Mouse (Mus musculus): ENCODE data around the gene Tmem63b.

Tmem63b gene

DNA sequence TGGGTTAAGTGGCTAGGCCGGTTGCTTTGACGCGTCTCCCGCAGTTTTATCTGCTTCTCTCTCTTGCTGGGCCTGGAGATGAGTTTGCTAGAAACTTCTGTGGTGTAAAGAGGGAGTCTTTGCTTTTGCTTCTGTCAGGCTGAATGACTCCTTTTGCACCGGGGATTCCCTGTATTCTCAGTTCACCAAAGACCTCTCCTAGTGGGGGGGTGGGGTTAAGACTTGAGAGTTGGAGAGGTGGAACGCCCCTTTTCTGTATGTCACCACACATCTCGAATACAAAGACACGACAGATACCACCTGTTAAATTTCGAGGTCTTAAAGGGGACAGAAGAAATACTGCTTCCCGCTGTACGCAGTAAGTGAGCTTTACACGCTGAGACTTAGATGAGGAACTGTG lies at the start of gene Tmem63b:
TSS of gene Tmem63b (minus strand) at position 190 of the 400 bp plus-strand sequence.
- DNase-seq (ENCODE audit: low spot score) = no peak

DNA sequence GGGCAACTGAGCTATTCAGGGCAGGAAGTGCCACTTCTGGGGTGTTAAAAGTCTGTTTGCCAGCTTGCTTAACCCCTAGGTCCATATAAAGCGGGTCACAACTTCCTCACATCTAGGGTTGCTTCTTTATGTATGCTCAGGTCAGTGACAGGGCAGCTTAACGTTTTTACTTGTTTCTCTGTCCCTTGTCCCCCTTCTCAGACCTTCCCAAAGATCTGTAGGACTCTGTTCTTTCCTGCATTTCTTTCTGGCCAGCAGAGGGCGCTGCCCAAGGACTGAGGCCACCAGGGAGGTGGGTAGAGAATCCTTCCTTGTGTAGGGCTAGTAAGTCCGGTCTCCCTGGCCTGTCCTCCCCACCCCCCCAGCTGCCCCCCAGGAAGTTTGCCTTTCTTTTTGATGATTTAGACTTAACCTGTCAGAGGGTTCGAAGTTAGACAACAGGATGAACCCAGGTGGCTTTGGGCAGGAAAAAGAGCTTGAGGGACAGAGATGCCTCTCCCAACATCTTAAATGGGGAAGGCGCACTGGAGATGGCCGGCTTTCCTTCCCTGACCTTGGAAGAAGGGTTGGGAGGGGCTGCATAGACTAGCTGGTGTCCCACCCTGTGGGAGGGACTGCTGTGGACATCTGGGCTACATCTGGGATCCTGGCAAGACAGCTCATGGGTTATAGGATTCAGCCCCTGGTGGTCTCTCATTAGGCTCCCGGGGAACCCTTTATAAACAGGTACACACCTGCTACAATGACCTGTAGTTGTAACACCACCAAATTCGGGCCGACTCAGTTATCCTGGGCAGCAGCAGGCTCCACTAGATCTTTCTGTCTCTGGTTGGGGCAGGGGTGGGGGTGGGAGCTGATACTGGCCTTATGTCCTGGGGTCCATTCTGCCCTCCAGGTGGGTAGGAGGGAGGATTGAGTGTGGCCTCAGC lies 48.9 kb upstream of the Tmem63b start:
- DNase-seq (ENCODE audit: low spot score) = peak; percentile 85

GRCm38 (mm10) chr17:45734881-45735280 lies 48.2 kb upstream of the Tmem63b start:
- DNase-seq (ENCODE audit: low spot score) = no peak

DNA sequence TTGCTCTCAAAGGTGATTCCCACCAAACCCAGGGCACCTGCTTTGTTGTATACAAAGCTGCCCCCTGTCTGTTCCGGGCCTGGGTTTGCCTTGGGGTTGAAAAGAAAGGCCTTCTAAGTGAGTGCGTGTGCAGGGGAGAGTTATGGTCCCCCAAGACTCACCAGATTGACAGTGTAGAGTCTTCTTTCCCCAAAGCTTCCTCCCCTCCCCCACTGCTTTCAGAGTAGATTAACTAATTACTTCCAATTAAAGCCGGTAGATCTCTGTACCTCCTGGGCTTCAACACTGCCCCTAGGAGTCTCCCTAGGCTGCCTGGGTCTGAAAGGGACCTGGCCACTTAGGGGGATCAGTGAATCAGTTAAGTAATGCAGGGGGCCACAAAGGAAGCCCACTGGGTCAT lies 47.6 kb upstream of the Tmem63b start:
- DNase-seq (ENCODE audit: low spot score) = no peak

DNA sequence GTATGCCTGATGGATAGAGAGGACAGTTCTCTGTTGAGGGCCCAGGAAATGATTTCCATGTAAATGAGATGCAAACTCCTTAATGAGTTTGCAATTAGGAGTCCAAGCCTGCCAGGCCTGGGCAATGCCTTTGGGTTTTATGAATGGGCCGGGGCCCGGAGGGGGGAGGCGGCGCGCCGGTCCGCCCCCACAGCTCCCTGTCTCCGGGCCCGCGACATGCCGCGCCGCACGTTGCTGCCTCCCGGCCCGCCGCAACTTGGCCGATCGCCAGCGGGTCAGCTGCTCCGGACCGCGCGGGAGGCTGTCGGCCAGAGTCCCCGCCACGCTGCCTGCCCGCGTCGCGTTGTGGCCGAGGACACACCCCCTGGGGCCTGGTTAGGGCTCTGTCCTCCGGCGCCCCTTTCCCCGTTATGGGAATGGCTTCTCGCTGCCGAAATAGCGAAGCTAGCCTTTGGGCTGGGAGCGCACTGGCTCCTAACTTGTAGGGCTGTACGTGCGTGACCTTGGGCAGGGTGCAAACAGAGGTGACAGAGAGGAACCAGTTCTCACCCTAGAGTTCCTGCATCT lies 47.1 kb upstream of the Tmem63b start, which contains the start of gene 1600014C23Rik:
TSS of gene 1600014C23Rik (minus strand) at position 110 of the 567 bp plus-strand sequence.
- DNase-seq (ENCODE audit: low spot score) = peak; percentile 42

DNA sequence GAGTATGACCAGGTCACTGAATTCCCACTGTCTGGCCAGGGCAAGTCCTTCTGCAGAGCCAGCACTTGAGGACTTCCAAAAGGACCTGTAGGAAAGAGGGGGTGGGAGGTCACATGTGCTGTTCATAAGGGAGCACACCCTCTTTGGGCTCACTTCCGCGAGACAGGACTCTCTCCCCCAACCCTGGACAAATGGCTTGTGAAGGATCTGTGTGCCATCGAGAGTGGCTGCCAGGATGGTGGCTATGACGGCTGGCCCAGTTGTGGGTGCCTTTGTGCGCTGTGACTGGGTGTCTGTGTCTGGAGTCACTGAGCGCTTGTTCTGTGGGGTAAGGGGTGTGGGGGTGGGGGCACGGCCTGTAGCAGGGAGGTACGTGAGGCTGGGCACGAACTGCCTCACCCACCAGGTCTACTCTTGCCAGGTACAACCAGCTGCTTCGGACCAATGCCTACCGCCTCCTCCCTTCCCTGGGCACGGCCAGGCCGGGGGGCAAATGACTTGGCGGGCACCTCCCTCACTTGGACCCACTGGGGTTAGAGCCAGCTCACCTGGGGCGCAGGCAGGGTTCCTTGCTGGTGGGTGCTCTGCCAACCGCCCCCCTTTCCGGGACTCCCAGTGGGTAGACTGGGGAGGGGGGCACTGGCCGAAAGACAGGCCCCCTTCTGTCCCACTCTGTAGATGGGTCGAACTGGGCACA lies 46.5 kb upstream of the Tmem63b start:
- DNase-seq (ENCODE audit: low spot score) = no peak

GRCm38 (mm10) chr17:45731172-45731864 lies 44.6 kb upstream of the Tmem63b start:
- DNase-seq (ENCODE audit: low spot score) = peak; percentile 89

- no peak for DNase-seq (ENCODE audit: low spot score)
Measured at GRCm38 (mm10) chr17:45730696-45731095, 44.0 kb upstream of the Tmem63b start.

GRCm38 (mm10) chr17:45729387-45729786 lies 42.7 kb upstream of the Tmem63b start:
- no peak for DNase-seq (ENCODE audit: low spot score)

GRCm38 (mm10) chr17:45727983-45728723 lies 41.4 kb upstream of the Tmem63b start:
- DNase-seq (ENCODE audit: low spot score) = no peak

- no peak for DNase-seq (ENCODE audit: low spot score)
Measured at GRCm38 (mm10) chr17:45727481-45727880, 40.8 kb upstream of the Tmem63b start.

DNA sequence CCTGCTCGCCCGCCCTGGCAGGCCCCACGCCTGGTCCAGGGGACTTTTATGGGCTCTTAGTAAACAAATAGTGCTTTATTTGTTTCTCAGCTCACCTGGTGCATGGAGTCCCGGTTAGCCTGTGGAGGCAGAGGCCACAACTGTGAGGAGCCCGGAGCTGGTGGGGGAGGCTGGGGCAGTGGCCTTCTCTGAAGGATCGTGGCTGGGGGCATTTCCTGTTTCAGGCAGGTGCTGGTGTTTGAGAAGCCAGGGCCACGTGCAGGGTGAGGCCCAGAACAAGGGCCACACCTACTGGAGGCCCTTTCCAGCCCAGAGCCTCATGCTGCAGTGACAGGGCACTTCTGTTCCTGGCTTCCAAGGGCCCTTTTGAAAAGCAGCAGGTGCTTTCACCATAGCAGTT lies 39.5 kb upstream of the Tmem63b start:
- DNase-seq (ENCODE audit: low spot score) = no peak

- DNase-seq (ENCODE audit: low spot score) = no peak
Measured at GRCm38 (mm10) chr17:45724574-45724921, 37.8 kb upstream of the Tmem63b start.

GRCm38 (mm10) chr17:45723732-45724573 lies 37.2 kb upstream of the Tmem63b start:
- DNase-seq (ENCODE audit: low spot score) = peak; percentile 80

- peak; percentile 67 for DNase-seq (ENCODE audit: low spot score)
Measured at GRCm38 (mm10) chr17:45718323-45718722, 31.6 kb upstream of the Tmem63b start.

DNA sequence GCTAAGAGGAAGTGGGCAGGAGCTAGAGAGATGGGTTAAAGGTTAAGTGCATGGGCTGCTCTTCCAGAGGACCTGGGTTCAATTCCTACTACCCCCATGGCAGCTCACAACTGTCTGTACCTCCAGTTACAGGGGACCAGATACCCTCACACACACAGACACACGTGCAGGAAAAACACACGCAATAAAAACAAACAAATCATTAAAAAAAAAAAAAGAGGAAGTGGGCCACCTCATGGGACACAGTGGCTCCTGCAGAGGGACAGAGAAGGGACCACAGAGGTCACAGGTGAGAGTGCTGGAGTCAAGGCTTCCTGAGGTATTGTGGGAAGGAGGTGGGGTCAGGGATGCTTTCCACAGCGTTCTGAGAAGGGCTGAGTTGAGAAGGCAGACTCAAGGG lies 24.8 kb upstream of the Tmem63b start:
- no peak for DNase-seq (ENCODE audit: low spot score)

- DNase-seq (ENCODE audit: low spot score) = no peak
Measured at GRCm38 (mm10) chr17:45710407-45710806, 23.7 kb upstream of the Tmem63b start.

DNA sequence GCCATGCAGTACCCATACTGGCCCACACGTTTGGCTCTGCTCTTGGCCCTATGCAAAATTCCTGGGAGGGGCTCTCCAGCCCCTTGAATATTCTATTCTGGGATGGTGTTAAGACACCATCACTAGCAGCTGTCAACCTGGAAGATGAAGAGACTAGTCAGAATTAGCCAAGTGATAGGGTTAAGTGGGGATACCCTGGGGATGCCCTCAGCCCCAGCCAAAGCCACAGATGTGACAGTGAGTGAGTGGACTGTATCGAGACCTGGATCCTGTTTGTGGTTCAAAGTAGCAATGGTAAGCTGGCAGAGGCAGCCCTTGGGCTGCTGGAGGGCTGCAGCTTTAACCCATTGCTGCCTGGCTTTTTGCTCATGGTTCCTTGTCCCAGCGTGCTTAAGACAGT lies 23.1 kb upstream of the Tmem63b start:
- DNase-seq (ENCODE audit: low spot score) = no peak

DNA sequence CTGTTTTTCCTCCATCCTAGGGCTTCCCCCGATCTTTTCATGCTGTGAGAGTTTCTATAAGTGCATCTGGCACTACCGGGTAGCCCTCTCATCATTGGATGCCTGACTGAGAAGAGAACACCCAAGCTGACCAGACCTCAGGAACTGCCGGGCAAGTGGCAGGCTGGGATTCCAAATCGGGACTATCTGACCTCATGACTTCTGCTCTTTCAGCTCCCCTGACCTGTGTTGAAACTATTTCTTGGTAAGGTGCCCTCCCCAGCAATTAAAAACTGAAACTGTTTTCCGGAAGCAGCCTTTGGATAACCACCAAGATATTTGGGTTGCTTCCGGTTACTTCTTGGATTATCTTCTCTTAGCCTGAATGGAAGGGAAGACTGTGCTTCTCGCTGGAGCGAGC lies 21.5 kb upstream of the Tmem63b start:
- no peak for DNase-seq (ENCODE audit: low spot score)

DNA sequence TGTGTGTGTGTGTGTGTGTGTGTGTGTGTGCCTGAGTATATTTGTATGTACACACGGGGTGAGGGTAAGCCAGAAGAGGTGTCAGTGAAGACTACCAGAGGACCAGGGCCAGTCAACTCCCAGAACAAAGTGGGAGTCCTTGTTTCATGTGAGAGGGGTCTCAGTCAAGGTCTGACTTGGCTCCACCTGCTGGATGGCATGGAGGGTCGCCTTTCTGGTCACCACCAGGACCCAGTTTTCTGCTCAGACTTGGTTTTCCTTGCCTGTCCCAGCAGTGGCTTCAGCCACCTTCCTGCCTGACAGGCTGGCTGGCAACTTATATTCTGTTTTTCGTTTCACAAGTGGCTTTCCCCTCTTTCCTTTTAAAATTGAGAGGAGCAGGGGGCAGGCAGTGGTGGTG lies 20.7 kb upstream of the Tmem63b start:
- no peak for DNase-seq (ENCODE audit: low spot score)

DNA sequence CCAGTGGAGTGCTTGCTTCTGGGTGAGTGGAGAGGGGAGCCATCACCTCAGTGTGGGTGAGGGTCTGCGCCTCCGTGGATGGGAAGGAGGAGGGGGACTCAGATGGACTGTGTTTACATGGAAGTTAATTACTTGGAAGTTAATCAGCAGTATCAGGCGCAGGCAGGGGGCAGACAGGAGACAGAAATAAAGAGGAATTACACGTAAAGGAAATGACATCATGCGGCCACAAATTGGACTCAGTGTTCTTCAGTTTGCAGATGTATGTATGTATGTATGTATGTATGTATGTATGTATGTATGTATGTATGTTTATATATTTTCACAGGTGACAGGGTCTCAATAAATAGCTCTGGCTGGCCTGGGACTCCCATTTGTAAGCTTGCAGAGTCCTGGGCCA lies 20.1 kb upstream of the Tmem63b start:
- DNase-seq (ENCODE audit: low spot score) = no peak
